Comparison of ENCODE assay signal across 8 mouse cellular contexts in genomic region chr17:27634871-27635574, GRCm38 (mm10). TPM values are rescaled to one million over a fixed set of nuclear protein-coding genes. Genes with fewer than 3 reads are reported as not detected.
DNase-seq lines count a peak whose midpoint lies in the region; ATAC-seq and TF ChIP-seq lines count a peak whose summit lies in the region.

Gene RPS10-NUDT3, minus strand, starts transcription at chr17:27635222.

- H3K9me3 ChIP-seq in embryonic facial prominence, embryonic 11.5 days (replicated peaks; ENCODE audit: control insufficient read depth, low read length) = no peaks in the 10 kb centered on the region
- no peaks in the 10 kb centered on the region for H3K9me3 ChIP-seq in limb, embryonic 14.5 days (ENCODE audit: control insufficient read depth, low read length)
- H3K9me3 ChIP-seq in midbrain, embryonic 16.5 days (replicated peaks; ENCODE audit: control insufficient read depth, low read length, poor library complexity, severe bottlenecking) = no peaks in the 10 kb centered on the region

- H3K27me3 ChIP-seq in embryonic facial prominence, embryonic 11.5 days (ENCODE audit: control insufficient read depth, insufficient read depth, low read length) = no peaks in the 10 kb centered on the region
- no peaks in the 10 kb centered on the region for H3K27me3 ChIP-seq in kidney, adult 2 months (replicated peaks; ENCODE audit: control insufficient read depth, insufficient read depth, low read length)
- H3K27me3 ChIP-seq in limb, embryonic 14.5 days (ENCODE audit: control insufficient read depth, insufficient read depth, low read length) = no peaks in the 10 kb centered on the region
- H3K27me3 ChIP-seq in midbrain, embryonic 16.5 days (ENCODE audit: control insufficient read depth, insufficient read depth, low read depth, low read length) = no peaks in the 10 kb centered on the region
- no peaks in the 10 kb centered on the region for H3K27me3 ChIP-seq in spleen, adult 2 months (ENCODE audit: control insufficient read depth, insufficient read depth, low read length)

- no peak for TF ChIP-seq CTCF in kidney, adult 2 months (conservative IDR thresholded peaks at IDR 0.05; ENCODE audit: insufficient read depth, insufficient read length, low read depth, low read length)
- no peak for TF ChIP-seq CTCF in spleen, adult 2 months (IDR thresholded peaks at IDR 0.05; ENCODE audit: extremely low read depth, insufficient read depth, insufficient read length, insufficient replicate concordance)

- H3K36me3 ChIP-seq in embryonic facial prominence, embryonic 11.5 days (replicated peaks; ENCODE audit: control insufficient read depth, insufficient read depth, low read depth, low read length) = peaks cover 9% of the 10 kb centered on the region
- no peaks in the 10 kb centered on the region for H3K36me3 ChIP-seq in kidney, adult 2 months (ENCODE audit: control insufficient read depth, insufficient read depth, low read length)
- peaks cover 40% of the 10 kb centered on the region for H3K36me3 ChIP-seq in limb, embryonic 14.5 days (ENCODE audit: control insufficient read depth, insufficient read depth, low read length)
- H3K36me3 ChIP-seq in midbrain, embryonic 16.5 days (ENCODE audit: control insufficient read depth, insufficient read depth, low read length) = peaks cover 20% of the 10 kb centered on the region
- H3K36me3 ChIP-seq in spleen, adult 2 months (ENCODE audit: control insufficient read depth, insufficient read depth, low read length) = peaks cover 33% of the 10 kb centered on the region

- DNase-seq in 3T3-L1 (ENCODE audit: low read depth, low spot score) = peak; percentile 91
- peak; percentile 91 for DNase-seq in adrenal gland, postnatal 25 days
- DNase-seq in embryonic facial prominence, embryonic 11.5 days (ENCODE audit: low spot score) = peak; percentile 95
- peak; percentile 89 to 93 for DNase-seq in heart, adult 18-20 months
- peak; percentile 93 for DNase-seq in kidney, adult 2 months
- peak; percentile 93 for DNase-seq in limb, embryonic 14.5 days (ENCODE audit: low spot score)
- peak; percentile 79 to 86 for DNase-seq in spleen, adult 2 months (ENCODE audit: low read depth in 1 of 2, low spot score in 2 of 2)

- no peaks in the 10 kb centered on the region for H3K4me1 ChIP-seq in embryonic facial prominence, embryonic 11.5 days (ENCODE audit: control insufficient read depth, insufficient read depth, low read length)
- 0 out of 2 replicates have a peak, but pooled peaks cover 6% of the 10 kb centered on the region for H3K4me1 ChIP-seq in kidney, adult 2 months (ENCODE audit: control insufficient read depth, insufficient read depth, low read length)
- peaks cover 9% of the 10 kb centered on the region; the same call in 1 of the 2 replicates for H3K4me1 ChIP-seq in limb, embryonic 14.5 days (ENCODE audit: control insufficient read depth, insufficient read depth, low read length)
- peaks cover 13% of the 10 kb centered on the region for H3K4me1 ChIP-seq in midbrain, embryonic 16.5 days (ENCODE audit: control insufficient read depth, insufficient read depth, low read length)
- H3K4me1 ChIP-seq in spleen, adult 2 months (ENCODE audit: control insufficient read depth, insufficient read depth, insufficient read length) = peaks cover 10% of the 10 kb centered on the region

- 0% methylated on average over 62 of the region's 72 CpGs for WGBS in embryonic facial prominence, embryonic 11.5 days
- under 1% methylated on average over 70 of the region's 72 CpGs for WGBS in kidney, adult 2 months
- under 1% methylated on average over 52 of the region's 72 CpGs for WGBS in limb, embryonic 14.5 days
- 1% methylated on average over 58 of the region's 72 CpGs for WGBS in midbrain, embryonic 16.5 days
- WGBS in spleen, adult 2 months = under 1% methylated on average over 68 of the region's 72 CpGs

- peak within 1 kb of the TSS; percentile 64 for H3K4me2 ChIP-seq in embryonic facial prominence, embryonic 11.5 days (ENCODE audit: low read depth, low read length)
- H3K4me2 ChIP-seq in limb, embryonic 14.5 days (replicated peaks; ENCODE audit: low read depth, low read length, severe bottlenecking) = peak within 1 kb of the TSS; percentile 91
- peak within 1 kb of the TSS; percentile 80 for H3K4me2 ChIP-seq in midbrain, embryonic 16.5 days (ENCODE audit: low read length)

- TF ChIP-seq POLR2A in kidney, adult 2 months (IDR thresholded peaks at IDR 0.05; ENCODE audit: low read depth, low read length) = peak; percentile 47
- peak; percentile 68; the same call in 1 of the 2 replicates for TF ChIP-seq POLR2A in limb, embryonic 14.5 days (IDR thresholded peaks at IDR 0.05; ENCODE audit: borderline replicate concordance, extremely low read depth, insufficient read depth, insufficient read length)
- peak; percentile 88 for TF ChIP-seq POLR2A in spleen, adult 2 months (IDR thresholded peaks at IDR 0.05; ENCODE audit: low read depth, low read length)

- H3K4me3 ChIP-seq in embryonic facial prominence, embryonic 11.5 days (ENCODE audit: low read depth, low read length) = peak within 1 kb of the TSS; percentile 88
- H3K4me3 ChIP-seq in kidney, adult 2 months (ENCODE audit: insufficient read depth, low read depth, low read length) = peak within 1 kb of the TSS; percentile 72
- H3K4me3 ChIP-seq in limb, embryonic 14.5 days (replicated peaks; ENCODE audit: low read length) = peak within 1 kb of the TSS; percentile 75
- H3K4me3 ChIP-seq in midbrain, embryonic 16.5 days (ENCODE audit: low read depth, low read length) = peak within 1 kb of the TSS; percentile 87
- H3K4me3 ChIP-seq in spleen, adult 2 months (ENCODE audit: extremely low read depth, insufficient read depth, insufficient read length) = peak within 1 kb of the TSS; percentile 93

- H3K27ac ChIP-seq in embryonic facial prominence, embryonic 11.5 days (replicated peaks; ENCODE audit: low read depth, low read length) = peak within 1 kb of the TSS; percentile 86
- peak within 1 kb of the TSS; percentile 47 for H3K27ac ChIP-seq in kidney, adult 2 months (ENCODE audit: insufficient read depth, low read depth, low read length)
- H3K27ac ChIP-seq in limb, embryonic 14.5 days (replicated peaks; ENCODE audit: low read depth, low read length) = peak within 1 kb of the TSS; percentile 87
- H3K27ac ChIP-seq in midbrain, embryonic 16.5 days (ENCODE audit: low read length) = peak within 1 kb of the TSS; percentile 92
- peak within 1 kb of the TSS; percentile 79 for H3K27ac ChIP-seq in spleen, adult 2 months (ENCODE audit: insufficient read depth, low read length)

- peak; percentile 97 for ATAC-seq in embryonic facial prominence, embryonic 11.5 days (replicated peaks; ENCODE audit: insufficient number of reproducible peaks, low FRiP score, low TSS enrichment, low read depth)
- peak; percentile 98 for ATAC-seq in limb, embryonic 14.5 days (ENCODE audit: low FRiP score, low read depth)
- peak; percentile 97 for ATAC-seq in midbrain, embryonic 16.5 days

- peak within 1 kb of the TSS; percentile 93 for H3K9ac ChIP-seq in embryonic facial prominence, embryonic 11.5 days (replicated peaks; ENCODE audit: low read length)
- peak within 1 kb of the TSS; percentile 91 for H3K9ac ChIP-seq in limb, embryonic 14.5 days (ENCODE audit: low read depth, low read length, severe bottlenecking)
- H3K9ac ChIP-seq in midbrain, embryonic 16.5 days (ENCODE audit: low read depth, low read length) = peak within 1 kb of the TSS; percentile 91

RNA-seq across cellular contexts. Expression of gene RPS10-NUDT3, which starts in this region (rescaled TPM):
- total RNA-seq in adrenal gland, postnatal 25 days (2021) = not detected in 2 replicates
- not detected in 2 replicates for polyA plus RNA-seq in embryonic facial prominence, embryonic 11.5 days (2014; fragmentation: Nextera tagmentation; extraction: Ambion mirVana)
- total RNA-seq in heart, adult 18-20 months (2021) = under 1 TPM in 1 of 2 experiments, not detected in 1; 0.84 TPM
- polyA plus RNA-seq in kidney, adult 2 months (2012; rRNA removed) = not detected in 2 replicates
- 0.11 TPM in 1 of 2 replicates, not detected in the other for polyA plus RNA-seq in limb, embryonic 14.5 days (2012; rRNA removed)
- polyA plus RNA-seq in limb, embryonic 14.5 days (2014; fragmentation: Nextera tagmentation; extraction: Ambion mirVana) = not detected in 2 replicates
- polyA plus RNA-seq in midbrain, embryonic 16.5 days (2015; fragmentation: Nextera tagmentation; extraction: Ambion mirVana) = not detected in 2 replicates
- not detected in 2 replicates for polyA plus RNA-seq in spleen, adult 2 months (2012; rRNA removed)

Comparison
In these comparisons a context has a peak if more than half of its experiments do, and no peak if none do; other contexts are left out.
1. Peak in every context shown above with its lines: DNase-seq, ATAC-seq, H3K4me3 ChIP-seq and H3K27ac ChIP-seq.
2. Peak in DNase-seq in adrenal gland, postnatal 25 days; RNA of the gene not detected or under 1 TPM.
3. Peak in DNase-seq, ATAC-seq, H3K4me3 ChIP-seq, H3K27ac ChIP-seq, H3K9ac ChIP-seq and H3K4me2 ChIP-seq in embryonic facial prominence, embryonic 11.5 days; RNA of the gene not detected or under 1 TPM.
4. Peak in DNase-seq in heart, adult 18-20 months; RNA of the gene not detected or under 1 TPM.
5. Peak in DNase-seq, H3K4me3 ChIP-seq and H3K27ac ChIP-seq in kidney, adult 2 months; RNA of the gene not detected or under 1 TPM.
6. Peak in DNase-seq, ATAC-seq, H3K4me3 ChIP-seq, H3K27ac ChIP-seq, H3K9ac ChIP-seq and H3K4me2 ChIP-seq in limb, embryonic 14.5 days; RNA of the gene not detected or under 1 TPM.
7. Peak in ATAC-seq, H3K4me3 ChIP-seq, H3K27ac ChIP-seq, H3K9ac ChIP-seq and H3K4me2 ChIP-seq in midbrain, embryonic 16.5 days; RNA of the gene not detected or under 1 TPM.
8. Peak in DNase-seq, H3K4me3 ChIP-seq and H3K27ac ChIP-seq in spleen, adult 2 months; RNA of the gene not detected or under 1 TPM.